In the genomic region with DNA sequence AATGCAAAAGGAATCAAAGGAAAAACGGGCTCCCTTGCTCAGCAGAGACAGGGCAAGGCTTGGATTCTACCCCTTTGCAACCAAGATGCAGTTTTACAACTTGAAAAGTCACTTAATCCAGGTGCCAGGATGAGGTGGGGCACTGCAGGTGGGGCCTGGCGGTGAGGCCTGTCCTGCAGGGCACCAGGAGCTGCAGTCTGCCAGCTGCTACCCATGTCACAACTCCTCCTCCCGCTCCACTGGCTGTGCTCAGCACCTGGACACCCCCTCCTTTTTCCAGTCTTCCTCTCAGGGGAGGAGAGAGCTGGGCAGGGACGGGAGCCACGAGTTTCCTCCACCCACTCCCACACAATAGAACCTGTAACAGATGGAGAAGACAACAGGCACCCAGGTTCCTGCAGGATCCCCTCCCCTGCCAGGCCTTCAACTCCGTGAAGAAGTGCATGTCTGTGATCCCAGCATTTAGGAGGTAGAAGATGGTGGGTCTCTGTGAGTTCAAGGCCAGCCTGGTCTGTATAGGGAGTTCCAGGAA, we compare ENCODE assay signal across 13 mouse cellular contexts. TPM values are rescaled to one million over a fixed set of nuclear protein-coding genes. Genes with fewer than 3 reads are reported as not detected.
DNase-seq lines count a peak whose midpoint lies in the region; ATAC-seq and TF ChIP-seq lines count a peak whose summit lies in the region.
"Had no signal": no experiment of that assay in that cellular context is flagged by ENCODE, and none has a peak within 500 bp of the region (broad histone marks: within the 10 kb centered on the region; RNA-seq: fewer than 3 reads in every experiment).

No protein-coding gene starts in this region.

- no peaks in the 10 kb centered on the region for H3K36me3 ChIP-seq in midbrain, embryonic 13.5 days
- H3K36me3 ChIP-seq in midbrain, embryonic 10.5 days = no peaks in the 10 kb centered on the region
- no peaks in the 10 kb centered on the region for H3K36me3 ChIP-seq in limb, embryonic 15.5 days
- H3K36me3 ChIP-seq: forebrain, embryonic 10.5 days had no signal

- no peaks in the 10 kb centered on the region for H3K27me3 ChIP-seq in midbrain, embryonic 13.5 days
- H3K27me3 ChIP-seq in midbrain, embryonic 10.5 days (ENCODE audit: low read depth, poor library complexity, severe bottlenecking) = no peaks in the 10 kb centered on the region
- no peaks in the 10 kb centered on the region for H3K27me3 ChIP-seq in limb, embryonic 15.5 days

- no peak for TF ChIP-seq CTCF in gastrocnemius, adult 2 months (IDR thresholded peaks at IDR 0.05)

- H3K9ac ChIP-seq in midbrain, embryonic 13.5 days (replicated peaks) = peak overlapping the region; percentile 23; the same call in 1 of the 2 replicates
- no peak overlapping the region for H3K9ac ChIP-seq in limb, embryonic 15.5 days

- H3K4me1 ChIP-seq in midbrain, embryonic 13.5 days (replicated peaks) = peaks cover 18% of the 10 kb centered on the region
- H3K4me1 ChIP-seq in midbrain, embryonic 10.5 days = peaks cover 39% of the 10 kb centered on the region
- H3K4me1 ChIP-seq in limb, embryonic 15.5 days = peaks cover 57% of the 10 kb centered on the region

- DNase-seq in gastrocnemius, adult 2 months = no peak
- no peak for DNase-seq in gastrocnemius, postnatal 14 days
- DNase-seq in midbrain, embryonic 10.5 days (ENCODE audit: low spot score) = no peak
- DNase-seq in natural killer cell, adult 2 months (ENCODE audit: low spot score in 2 of 2) = no peak
- DNase-seq in kidney, postnatal 25 days = no peak
- no peak for DNase-seq in layer of hippocampus, postnatal 36 days
- DNase-seq: cerebellum, adult 2 months; kidney, adult 2 months; lung, adult 2 months; right cerebral cortex, adult 18-20 months had no signal

- intact Hi-C loops in gastrocnemius, adult 2 months (cut with DNase I) = no loop called here
- intact Hi-C loops in gastrocnemius, postnatal 14 days (cut with DNase I; ENCODE audit: low total_unique reads) = no loop called here

- no peak for ATAC-seq in midbrain, embryonic 13.5 days
- no peak for ATAC-seq in limb, embryonic 15.5 days (ENCODE audit: insufficient number of reproducible peaks, low FRiP score, low TSS enrichment, low read depth)

- peak overlapping the region; percentile 58 for H3K27ac ChIP-seq in gastrocnemius, adult 2 months
- H3K27ac ChIP-seq in midbrain, embryonic 13.5 days = no peak overlapping the region
- no peak overlapping the region; the same call in 1 of the 2 replicates for H3K27ac ChIP-seq in midbrain, embryonic 10.5 days (replicated peaks)
- H3K27ac ChIP-seq in limb, embryonic 15.5 days = peak overlapping the region; percentile 48
- H3K27ac ChIP-seq: forebrain, embryonic 10.5 days had no signal

- H3K4me2 ChIP-seq in midbrain, embryonic 13.5 days (replicated peaks) = no peak overlapping the region
- H3K4me2 ChIP-seq in limb, embryonic 15.5 days = no peak overlapping the region

- 61% methylated on average over 6 of the region's 6 CpGs for WGBS in midbrain, embryonic 13.5 days
- WGBS in midbrain, embryonic 10.5 days = 61% methylated on average over 6 of the region's 6 CpGs
- 31% methylated on average over 6 of the region's 6 CpGs for WGBS in limb, embryonic 15.5 days

- no peaks in the 10 kb centered on the region for H3K9me3 ChIP-seq in midbrain, embryonic 13.5 days
- no peaks in the 10 kb centered on the region for H3K9me3 ChIP-seq in midbrain, embryonic 10.5 days (replicated peaks)
- no peaks in the 10 kb centered on the region for H3K9me3 ChIP-seq in limb, embryonic 15.5 days
- H3K9me3 ChIP-seq: forebrain, embryonic 10.5 days had no signal

- no peak overlapping the region for H3K4me3 ChIP-seq in gastrocnemius, adult 2 months
- H3K4me3 ChIP-seq in midbrain, embryonic 13.5 days (replicated peaks) = no peak overlapping the region
- no peak overlapping the region for H3K4me3 ChIP-seq in midbrain, embryonic 10.5 days
- no peak overlapping the region for H3K4me3 ChIP-seq in limb, embryonic 15.5 days
- H3K4me3 ChIP-seq: forebrain, embryonic 10.5 days had no signal

RNA-seq across cellular contexts. Expression of a gene that starts 16.9 kb away (rescaled TPM):
- total RNA-seq in gastrocnemius, adult 2 months (2021) = 10 to 100 TPM; 34.9 to 35.6 TPM
- 10 to 100 TPM; 53.8 to 63.9 TPM for total RNA-seq in gastrocnemius, postnatal 14 days (2021)
- 28.8 and 34.2 TPM in 2 replicates for polyA plus RNA-seq in midbrain, embryonic 13.5 days (2015; fragmentation: Nextera tagmentation; extraction: Ambion mirVana)
- polyA plus RNA-seq in midbrain, embryonic 10.5 days (2016; fragmentation: Nextera tagmentation; extraction: Ambion mirVana) = 48.3 and 50.3 TPM in 2 replicates
- polyA plus RNA-seq in limb, embryonic 15.5 days (2015; fragmentation: Nextera tagmentation; extraction: Ambion mirVana) = 117 and 129 TPM in 2 replicates
- total RNA-seq in layer of hippocampus, postnatal 36 days (2021) = 10 to 100 TPM; 28.7 to 32.8 TPM

Comparison
In these comparisons a context has a peak if more than half of its experiments do, and no peak if none do; other contexts are left out.
1. H3K27ac ChIP-seq: peak in gastrocnemius, adult 2 months (single experiment) and limb, embryonic 15.5 days (single experiment); none in midbrain, embryonic 13.5 days (single experiment) and midbrain, embryonic 10.5 days (single experiment).